Mouse (Mus musculus) embryonic facial prominence, embryonic 13.5 days (tissue): Measurements from ENCODE around the gene Tab1. TPM values are rescaled to one million over a fixed set of nuclear protein-coding genes. Genes with fewer than 3 reads are reported as not detected.

Experiments used
- ATAC-seq: fragments of 200-750 bp; cut with Nextera tagmentation; 2 replicates; pipeline ENCODE4 v1.8.0; 2017; ENCODE audit warnings: low read depth; ENCODE audit not compliant: insufficient number of reproducible peaks, insufficient read depth, low FRiP score, low TSS enrichment
- H3K27ac ChIP-seq: fragments of 300-500 bp; sonication (generic); 2 replicates; pipeline ENCODE4 v1.5.1; 2015; ENCODE audit warnings: moderate library complexity, mild to moderate bottlenecking, inconsistent platforms
- H3K27me3 ChIP-seq: fragments of 300-500 bp; sonication (generic); 2 replicates; pipeline ENCODE4 v1.6.1; 2015; ENCODE audit warnings: mild to moderate bottlenecking, inconsistent platforms
- H3K36me3 ChIP-seq: fragments of 300-500 bp; sonication (generic); 2 replicates; pipeline ENCODE4 v1.6.1; 2015; ENCODE audit warnings: mild to moderate bottlenecking, inconsistent platforms
- H3K4me1 ChIP-seq: fragments of 300-500 bp; sonication (generic); 2 replicates; pipeline ENCODE4 v1.6.1; 2015; ENCODE audit warnings: inconsistent platforms
- H3K4me2 ChIP-seq: fragments of 300-500 bp; sonication (generic); 2 replicates; pipeline ENCODE4 v1.6.1; 2015; ENCODE audit warnings: moderate library complexity, mild to moderate bottlenecking, inconsistent platforms
- H3K4me3 ChIP-seq: fragments of 300-500 bp; sonication (generic); 2 replicates; pipeline ENCODE4 v1.5.1; 2015; ENCODE audit warnings: mild to moderate bottlenecking, inconsistent platforms
- H3K9ac ChIP-seq: fragments of 300-500 bp; sonication (generic); 2 replicates; pipeline ENCODE4 v1.6.1; 2015; ENCODE audit warnings: mild to moderate bottlenecking, inconsistent platforms
- H3K9me3 ChIP-seq: fragments of 300-500 bp; sonication (generic); 2 replicates; pipeline ENCODE4 v1.6.1; 2016; ENCODE audit warnings: inconsistent platforms
- WGBS: fragments of 180-500 bp; shearing (Covaris S2); methylation state at CpG from one replicate; pipeline ENCODE4 v1.1.7; 2015; ENCODE audit warnings: mixed read lengths; 5-methylcytosine and 5-hydroxymethylcytosine counted together
- polyA plus RNA-seq: library from polyadenylated mRNA; unstranded; fragments of >200 nt; fragmentation: Nextera tagmentation; extraction: Ambion mirVana; gene quantifications from 2 replicates; pipeline ENCODE4 v1.2.1, GENCODE M21; 2015

Gene Tab1
- polyA plus RNA-seq, 1 experiment from 2014 or later, result 48.0 TPM

DNA sequence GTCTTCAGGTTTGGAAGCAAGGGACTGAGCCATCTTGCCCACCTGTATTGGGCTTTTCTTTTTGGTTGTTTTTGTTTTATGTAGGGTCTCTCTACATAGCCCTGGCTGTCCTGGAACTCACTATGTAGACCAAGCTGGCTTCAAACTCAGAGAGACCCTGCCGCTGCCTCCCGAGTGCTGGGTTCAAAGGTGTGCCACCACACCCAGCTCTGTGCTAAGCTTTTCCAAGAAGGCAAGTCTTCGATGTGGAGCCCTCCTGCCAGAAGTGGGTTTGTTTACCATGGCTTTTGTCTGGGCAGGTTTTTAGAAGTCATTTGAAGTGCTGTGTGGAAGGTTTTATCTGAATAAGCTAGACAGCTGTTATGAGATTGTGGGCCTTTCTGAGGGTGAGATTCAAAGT lies 8.0 kb downstream of the Tab1 start:
- H3K27me3 ChIP-seq, result no peaks in the 10 kb centered on the region
- H3K4me3 ChIP-seq, result no peak overlapping the region
- peaks cover 17% of the 10 kb centered on the region; the same call in 1 of the 2 replicates for H3K4me1 ChIP-seq
- 0 out of 2 replicates have a peak, but pooled peaks cover 3% of the 10 kb centered on the region for H3K9me3 ChIP-seq
- no peak overlapping the region for H3K27ac ChIP-seq
- no peak overlapping the region for H3K4me2 ChIP-seq
- no peak overlapping the region for H3K9ac ChIP-seq
- H3K36me3 ChIP-seq, result peaks cover 54% of the 10 kb centered on the region
- 94% methylated on average over 3 of the region's 3 CpGs for WGBS
- ATAC-seq, result no peak

DNA sequence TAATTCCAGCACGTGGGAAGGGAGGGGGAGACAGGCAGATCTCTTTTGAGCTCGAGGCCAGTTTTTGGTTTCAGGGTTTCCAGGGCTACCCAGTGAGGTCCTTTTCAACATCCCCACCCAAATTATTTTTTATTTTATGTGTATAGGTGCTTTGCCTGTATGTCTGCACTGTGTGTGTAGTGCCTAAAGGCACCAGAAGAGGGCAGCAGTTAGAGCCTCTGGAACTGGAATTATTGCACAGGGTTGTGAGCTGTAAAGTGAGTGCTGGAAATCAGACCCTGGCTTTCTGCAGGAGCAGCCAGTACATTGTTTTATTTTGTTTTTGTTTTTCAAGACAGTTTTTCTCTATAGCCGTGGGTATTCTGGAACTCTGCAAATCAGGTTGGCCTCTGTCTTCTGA lies 9.2 kb downstream of the Tab1 start:
- H3K9me3 ChIP-seq, result 0 out of 2 replicates have a peak, but pooled peaks cover 3% of the 10 kb centered on the region
- no peak overlapping the region for H3K4me2 ChIP-seq
- peaks cover 17% of the 10 kb centered on the region; the same call in 1 of the 2 replicates for H3K4me1 ChIP-seq
- H3K27me3 ChIP-seq, result no peaks in the 10 kb centered on the region
- no peak overlapping the region for H3K9ac ChIP-seq
- H3K36me3 ChIP-seq, result peaks cover 43% of the 10 kb centered on the region
- ATAC-seq, result no peak
- WGBS, result 98% methylated on average over 3 of the region's 3 CpGs
- H3K4me3 ChIP-seq, result no peak overlapping the region
- H3K27ac ChIP-seq, result no peak overlapping the region

DNA sequence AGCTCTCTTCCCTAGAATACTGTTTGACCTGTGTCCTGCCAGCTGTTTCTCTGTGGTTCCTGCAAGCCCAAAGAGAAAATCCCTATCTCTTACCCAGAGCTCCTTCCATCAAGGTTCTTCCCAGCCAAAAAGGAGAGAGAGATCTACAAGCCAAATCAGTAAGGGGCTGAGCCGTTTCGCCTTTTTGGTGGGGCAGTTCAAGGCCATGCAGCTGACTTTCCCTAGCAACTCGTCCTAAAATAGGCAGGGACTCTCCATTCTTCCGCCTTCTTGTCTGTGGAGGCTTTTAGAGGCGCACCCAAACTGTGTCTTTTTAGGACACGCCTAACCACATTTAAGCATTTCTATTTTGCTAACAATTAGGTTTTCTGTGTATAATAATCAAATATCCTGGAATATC lies 10.8 kb downstream of the Tab1 start:
- H3K36me3 ChIP-seq, result peaks cover 50% of the 10 kb centered on the region
- no peak overlapping the region for H3K27ac ChIP-seq
- 0 out of 2 replicates have a peak, but pooled peaks cover 3% of the 10 kb centered on the region for H3K9me3 ChIP-seq
- H3K4me2 ChIP-seq, result no peak overlapping the region
- 0 out of 2 replicates have a peak, but pooled peaks cover 2% of the 10 kb centered on the region for H3K4me1 ChIP-seq
- no peaks in the 10 kb centered on the region for H3K27me3 ChIP-seq
- no peak overlapping the region for H3K9ac ChIP-seq
- H3K4me3 ChIP-seq, result no peak overlapping the region
- 96% methylated on average over 6 of the region's 6 CpGs for WGBS
- ATAC-seq, result no peak

DNA sequence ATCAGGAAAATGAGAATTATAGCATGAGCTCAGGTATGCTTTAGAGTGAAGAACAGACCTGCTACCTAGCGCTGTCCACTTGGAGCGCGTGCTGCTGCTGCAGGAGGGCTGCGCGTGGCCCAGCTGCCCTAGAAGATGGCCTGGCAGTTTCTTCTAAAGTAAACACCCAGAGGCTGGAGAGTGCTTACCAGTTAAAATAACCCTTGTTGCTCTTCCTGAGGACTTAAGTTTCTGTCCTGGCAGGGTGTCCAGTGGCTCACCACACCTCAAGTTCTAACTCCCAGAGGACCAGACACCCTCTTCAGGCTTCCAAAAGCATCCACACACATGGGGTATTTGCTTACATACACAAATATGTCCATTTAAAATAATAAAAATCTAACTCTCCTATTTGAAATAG lies 12.5 kb downstream of the Tab1 start:
- Histone ChIP-seq H3K4me3 (no peak overlapping the region), H3K27me3 (no peaks in the 10 kb centered on the region), H3K27ac (no peak overlapping the region), H3K9me3 (0 out of 2 replicates have a peak, but pooled peaks cover 3% of the 10 kb centered on the region), H3K4me2 (no peak overlapping the region), H3K9ac (no peak overlapping the region), H3K4me1 (no peaks in the 10 kb centered on the region), H3K36me3 (peaks cover 60% of the 10 kb centered on the region)
- ATAC-seq, result no peak
- 97% methylated on average over 5 of the region's 5 CpGs for WGBS

DNA sequence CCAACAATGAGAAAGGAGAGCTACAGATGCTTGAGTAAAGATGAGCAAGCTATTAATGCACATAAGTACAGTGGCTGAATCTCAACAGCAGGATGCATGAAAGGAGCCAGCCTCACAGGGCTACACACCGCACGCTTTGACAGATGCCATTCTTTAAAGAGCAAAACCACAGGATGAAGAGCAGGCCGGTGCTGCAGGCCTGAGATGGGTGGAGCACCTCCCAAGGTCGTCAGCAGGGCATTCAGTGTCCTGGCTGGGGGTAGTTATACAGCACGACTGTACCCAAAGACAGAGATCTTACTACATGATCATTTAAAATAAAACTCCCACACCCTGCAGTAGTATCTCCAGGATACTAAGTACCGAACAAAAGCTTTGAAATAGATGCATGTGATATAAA lies 13.2 kb downstream of the Tab1 start:
- H3K27me3 ChIP-seq, result no peaks in the 10 kb centered on the region
- 0 out of 2 replicates have a peak, but pooled peaks cover 3% of the 10 kb centered on the region for H3K9me3 ChIP-seq
- no peak overlapping the region for H3K4me3 ChIP-seq
- H3K4me2 ChIP-seq, result no peak overlapping the region
- no peak overlapping the region for H3K27ac ChIP-seq
- 0 out of 2 replicates have a peak overlapping the region, but pooled peaks have one; percentile 4 for H3K9ac ChIP-seq
- peaks cover 61% of the 10 kb centered on the region for H3K36me3 ChIP-seq
- no peak for ATAC-seq
- H3K4me1 ChIP-seq, result no peaks in the 10 kb centered on the region
- 62% methylated on average over 6 of the region's 6 CpGs for WGBS

DNA sequence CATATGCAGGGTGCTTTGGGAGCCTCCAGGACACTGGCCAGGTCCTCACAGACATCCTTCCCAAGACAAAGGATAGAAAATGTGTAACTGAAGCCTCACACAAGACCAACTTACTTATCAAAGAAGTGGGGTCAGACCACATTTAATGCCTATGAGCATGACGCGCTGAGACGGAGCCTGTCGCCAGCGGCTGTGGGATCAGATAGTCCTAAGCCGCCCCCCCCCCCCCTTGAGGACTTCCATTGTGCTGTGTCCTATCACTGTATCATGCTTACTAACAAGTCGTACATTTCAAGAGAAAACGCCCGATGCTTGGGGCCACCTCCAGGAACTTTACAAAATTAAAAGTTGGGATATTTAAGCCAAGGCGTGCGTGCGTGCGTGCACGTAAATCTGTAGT lies 14.2 kb downstream of the Tab1 start:
- no peak for ATAC-seq
- no peak overlapping the region for H3K27ac ChIP-seq
- no peaks in the 10 kb centered on the region for H3K27me3 ChIP-seq
- 0 out of 2 replicates have a peak, but pooled peaks cover under 1% of the 10 kb centered on the region for H3K9me3 ChIP-seq
- H3K4me3 ChIP-seq, result no peak overlapping the region
- no peaks in the 10 kb centered on the region for H3K4me1 ChIP-seq
- H3K4me2 ChIP-seq, result no peak overlapping the region
- H3K9ac ChIP-seq, result no peak overlapping the region
- H3K36me3 ChIP-seq, result peaks cover 59% of the 10 kb centered on the region
- WGBS, result 89% methylated on average over 14 of the region's 14 CpGs

DNA sequence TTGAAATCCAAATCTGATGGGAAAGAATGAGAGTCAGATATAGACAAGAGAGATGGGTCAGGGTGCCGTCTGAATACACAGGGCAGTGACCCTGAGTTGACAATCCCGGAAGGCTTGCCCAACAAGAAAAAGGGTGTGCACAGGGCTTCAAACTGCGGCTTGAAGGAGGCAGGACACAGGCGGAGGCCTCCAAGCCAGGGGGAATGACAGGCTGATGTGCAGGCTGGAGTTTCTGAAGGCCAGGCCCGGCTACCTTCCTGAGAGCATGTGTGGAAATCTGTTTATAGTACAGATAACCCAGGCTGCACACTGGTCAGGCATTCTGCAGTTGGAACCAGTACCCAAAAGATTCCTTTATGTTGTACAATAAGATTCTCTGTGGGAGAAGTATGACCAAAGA lies 14.6 kb downstream of the Tab1 start:
- ATAC-seq, result no peak
- H3K4me1 ChIP-seq, result no peaks in the 10 kb centered on the region
- H3K9me3 ChIP-seq, result no peaks in the 10 kb centered on the region
- H3K9ac ChIP-seq, result no peak overlapping the region
- no peak overlapping the region for H3K4me3 ChIP-seq
- no peaks in the 10 kb centered on the region for H3K27me3 ChIP-seq
- WGBS, result 84% methylated on average over 5 of the region's 5 CpGs
- H3K36me3 ChIP-seq, result peaks cover 59% of the 10 kb centered on the region
- no peak overlapping the region for H3K4me2 ChIP-seq
- H3K27ac ChIP-seq, result no peak overlapping the region

DNA sequence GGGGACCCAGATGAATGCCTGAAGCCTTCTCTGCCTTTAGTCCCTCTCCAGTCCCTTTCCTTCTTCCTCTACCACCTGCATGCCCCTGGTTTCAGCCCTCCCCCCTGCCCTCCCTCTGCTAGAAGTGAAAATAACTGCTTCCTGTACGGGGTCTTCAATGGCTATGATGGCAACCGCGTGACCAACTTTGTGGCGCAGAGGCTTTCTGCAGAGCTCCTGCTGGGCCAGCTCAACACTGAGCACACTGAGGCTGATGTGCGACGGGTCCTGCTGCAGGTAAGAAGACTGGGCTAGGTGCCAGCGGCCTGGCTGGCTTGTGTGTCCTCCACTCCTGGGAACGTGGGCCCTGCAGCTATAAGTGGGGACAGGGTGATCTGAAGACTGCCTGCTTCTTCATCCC lies 15.6 kb downstream of the Tab1 start:
- 87% methylated on average over 8 of the region's 8 CpGs for WGBS
- peaks cover 63% of the 10 kb centered on the region for H3K36me3 ChIP-seq

DNA sequence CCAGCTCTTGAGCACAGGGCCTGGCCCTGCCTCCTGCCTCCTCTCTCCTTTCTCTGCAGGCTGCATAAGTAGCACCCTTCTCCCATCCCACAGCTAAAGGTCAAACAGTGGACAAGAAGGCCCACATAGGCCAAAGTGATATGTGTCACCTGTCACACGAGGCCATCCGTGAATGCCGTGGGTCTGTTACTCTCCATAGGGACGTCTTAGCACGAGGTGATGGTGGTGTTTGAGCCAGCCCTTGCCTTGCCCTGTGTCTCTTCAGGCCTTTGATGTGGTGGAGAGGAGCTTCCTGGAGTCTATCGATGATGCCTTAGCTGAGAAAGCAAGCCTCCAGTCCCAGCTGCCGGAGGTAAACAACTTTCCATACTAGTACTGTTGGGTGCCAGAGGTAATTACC lies 16.6 kb downstream of the Tab1 start:
- WGBS, result 86% methylated on average over 7 of the region's 7 CpGs
- H3K27ac ChIP-seq, result no peak overlapping the region
- H3K9me3 ChIP-seq, result no peaks in the 10 kb centered on the region
- H3K4me1 ChIP-seq, result no peaks in the 10 kb centered on the region; the same call in 1 of the 2 replicates
- H3K27me3 ChIP-seq, result no peaks in the 10 kb centered on the region
- ATAC-seq, result no peak
- no peak overlapping the region for H3K9ac ChIP-seq
- peaks cover 68% of the 10 kb centered on the region for H3K36me3 ChIP-seq
- H3K4me3 ChIP-seq, result no peak overlapping the region
- H3K4me2 ChIP-seq, result no peak overlapping the region

More for the DNA sequence above, 15.6 kb downstream of the Tab1 start:
- Histone ChIP-seq H3K4me2 (no peak overlapping the region), H3K27ac (peak overlapping the region; percentile 7; the same call in 1 of the 2 replicates), H3K9ac (no peak overlapping the region), H3K4me1 (no peaks in the 10 kb centered on the region; the same call in 1 of the 2 replicates), H3K27me3 (no peaks in the 10 kb centered on the region), H3K4me3 (no peak overlapping the region), H3K9me3 (no peaks in the 10 kb centered on the region)
- no peak for ATAC-seq

DNA sequence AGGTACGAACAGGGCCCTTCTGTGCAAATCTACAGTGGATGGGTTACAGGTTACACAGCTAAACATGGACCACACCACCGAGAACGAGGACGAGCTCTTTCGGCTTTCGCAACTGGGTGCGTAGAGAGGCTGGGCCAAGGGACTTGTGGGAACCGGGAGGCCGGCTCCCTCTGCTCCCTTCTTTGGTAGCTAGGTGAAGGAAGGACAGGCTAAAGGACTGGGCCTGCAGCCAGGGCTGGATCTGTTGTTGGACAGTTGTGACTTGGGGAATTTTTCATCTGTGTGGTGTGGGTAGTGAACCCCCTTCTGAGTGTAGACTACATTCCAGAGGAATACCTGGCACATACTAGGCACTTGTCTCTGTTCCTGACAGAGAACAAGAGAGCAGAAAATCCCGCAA lies 19.7 kb downstream of the Tab1 start:
- Histone ChIP-seq H3K4me3 (no peak overlapping the region), H3K27ac (0 out of 2 replicates have a peak overlapping the region, but pooled peaks have one; percentile 35), H3K36me3 (peaks cover 96% of the 10 kb centered on the region), H3K27me3 (no peaks in the 10 kb centered on the region), H3K4me2 (no peak overlapping the region), H3K9ac (0 out of 2 replicates have a peak overlapping the region, but pooled peaks have one; percentile 16), H3K4me1 (no peaks in the 10 kb centered on the region; the same call in 1 of the 2 replicates), H3K9me3 (no peaks in the 10 kb centered on the region)
- WGBS, result 81% methylated on average over 10 of the region's 10 CpGs
- ATAC-seq, result no peak; the same call in 1 of the 2 replicates

DNA sequence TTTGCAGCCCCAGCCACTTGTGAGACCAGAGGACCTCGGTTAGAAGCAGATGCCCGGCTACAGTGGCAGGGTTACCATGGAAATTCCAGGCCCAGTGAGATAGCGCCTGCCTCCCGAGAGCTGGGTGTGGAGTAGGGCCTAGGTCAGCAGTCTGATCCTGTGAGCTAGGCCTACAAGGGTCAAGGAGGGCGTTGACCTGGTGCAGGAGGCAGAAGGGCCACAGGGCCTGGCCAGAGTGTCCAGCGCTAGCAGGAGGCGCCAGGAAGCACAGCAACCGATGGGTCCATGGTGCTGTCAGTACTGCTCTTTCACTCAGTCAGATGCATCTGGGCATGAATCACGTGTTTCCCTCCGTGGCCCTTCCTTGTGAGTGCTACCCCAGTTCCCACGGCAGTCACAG lies 20.8 kb downstream of the Tab1 start:
- H3K9ac ChIP-seq, result no peak overlapping the region
- peaks cover 97% of the 10 kb centered on the region for H3K36me3 ChIP-seq
- no peak overlapping the region for H3K4me2 ChIP-seq
- no peak overlapping the region for H3K4me3 ChIP-seq
- no peaks in the 10 kb centered on the region for H3K27me3 ChIP-seq
- peaks cover 9% of the 10 kb centered on the region for H3K4me1 ChIP-seq
- no peak for ATAC-seq
- no peaks in the 10 kb centered on the region for H3K9me3 ChIP-seq
- H3K27ac ChIP-seq, result no peak overlapping the region
- 82% methylated on average over 11 of the region's 11 CpGs for WGBS

DNA sequence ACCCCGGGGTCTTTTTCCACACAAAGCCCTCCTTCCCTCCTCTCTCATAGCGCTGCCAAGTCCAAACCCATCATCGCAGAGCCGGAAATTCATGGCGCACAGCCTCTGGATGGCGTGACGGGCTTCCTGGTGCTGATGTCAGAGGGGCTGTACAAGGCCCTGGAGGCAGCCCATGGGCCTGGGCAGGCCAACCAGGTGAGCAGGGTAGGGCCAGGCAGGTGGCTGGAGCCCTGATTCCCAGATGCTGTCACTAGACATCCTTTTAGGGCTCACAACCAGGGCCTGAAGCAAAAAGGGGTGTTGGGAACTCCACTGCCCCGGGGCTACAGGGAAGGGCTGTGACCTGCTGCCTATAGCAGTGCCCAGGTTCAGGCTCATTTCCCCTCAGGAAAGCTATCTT lies 22.8 kb downstream of the Tab1 start:
- no peak overlapping the region for H3K27ac ChIP-seq
- H3K4me2 ChIP-seq, result no peak overlapping the region
- no peak for ATAC-seq
- WGBS, result 89% methylated on average over 8 of the region's 8 CpGs
- peaks cover 28% of the 10 kb centered on the region for H3K4me1 ChIP-seq
- H3K4me3 ChIP-seq, result no peak overlapping the region
- no peaks in the 10 kb centered on the region for H3K9me3 ChIP-seq
- H3K36me3 ChIP-seq, result peaks cover 91% of the 10 kb centered on the region
- H3K27me3 ChIP-seq, result no peaks in the 10 kb centered on the region
- H3K9ac ChIP-seq, result no peak overlapping the region
